Mouse (Mus musculus): ENCODE results near the gene Atxn2. TPM values are rescaled to one million over a fixed set of nuclear protein-coding genes. Genes with fewer than 3 reads are reported as not detected.

The Atxn2 gene
- polyA plus RNA-seq, 1 experiment from 2014 or later: 40.6 TPM

- no peak overlapping the region for H3K4me2 ChIP-seq (replicated peaks; ENCODE audit: low read depth, low read length)
- H3K27me3 ChIP-seq (replicated peaks; ENCODE audit: insufficient read depth, low read length): no peaks in the 10 kb centered on the region
- H3K27ac ChIP-seq (ENCODE audit: low read length): no peak overlapping the region
- H3K4me1 ChIP-seq (ENCODE audit: insufficient read depth, low read depth, low read length): no peaks in the 10 kb centered on the region
- H3K36me3 ChIP-seq (ENCODE audit: insufficient read depth, low read length): peaks cover 29% of the 10 kb centered on the region
- WGBS: 34% methylated on average over 5 of the region's 5 CpGs
- H3K4me3 ChIP-seq (ENCODE audit: low read depth, low read length): no peak overlapping the region
- ATAC-seq: peak; percentile 39
- no peak overlapping the region for H3K9ac ChIP-seq (replicated peaks; ENCODE audit: low read depth)
- no peaks in the 10 kb centered on the region for H3K9me3 ChIP-seq (ENCODE audit: low read length)
- no peak for TF ChIP-seq EP300 (IDR thresholded peaks at IDR 0.05)
- no peak for TF ChIP-seq CTCF (IDR thresholded peaks at IDR 0.05)
- DNase-seq (ENCODE audit: low spot score): peak; percentile 51
Measured at GRCm38 (mm10) chr5:121809667-121810224, 98.6 kb downstream of the Atxn2 start.

- no peak for ATAC-seq
- H3K9me3 ChIP-seq (ENCODE audit: low read length): no peaks in the 10 kb centered on the region
- WGBS: 85% methylated on average over 17 of the region's 17 CpGs
- H3K27me3 ChIP-seq (replicated peaks; ENCODE audit: insufficient read depth, low read length): no peaks in the 10 kb centered on the region
- no peak overlapping the region for H3K27ac ChIP-seq (ENCODE audit: low read length)
- TF ChIP-seq EP300 (IDR thresholded peaks at IDR 0.05): no peak
- TF ChIP-seq CTCF (IDR thresholded peaks at IDR 0.05): no peak
- peaks cover 29% of the 10 kb centered on the region for H3K36me3 ChIP-seq (ENCODE audit: insufficient read depth, low read length)
- no peaks in the 10 kb centered on the region for H3K4me1 ChIP-seq (ENCODE audit: insufficient read depth, low read depth, low read length)
- no peak overlapping the region for H3K9ac ChIP-seq (replicated peaks; ENCODE audit: low read depth)
- DNase-seq (ENCODE audit: low spot score): no peak
- H3K4me3 ChIP-seq (ENCODE audit: low read depth, low read length): no peak overlapping the region
- no peak overlapping the region for H3K4me2 ChIP-seq (replicated peaks; ENCODE audit: low read depth, low read length)
Measured at GRCm38 (mm10) chr5:121810331-121811151, 99.4 kb downstream of the Atxn2 start.

GRCm38 (mm10) chr5:121811485-121811931 lies 100.4 kb downstream of the Atxn2 start:
- Histone ChIP-seq H3K9me3 (ENCODE audit: low read length) (no peaks in the 10 kb centered on the region), H3K9ac (replicated peaks; ENCODE audit: low read depth) (no peak overlapping the region), H3K27me3 (replicated peaks; ENCODE audit: insufficient read depth, low read length) (no peaks in the 10 kb centered on the region), H3K4me1 (ENCODE audit: insufficient read depth, low read depth, low read length) (no peaks in the 10 kb centered on the region), H3K36me3 (ENCODE audit: insufficient read depth, low read length) (peaks cover 25% of the 10 kb centered on the region), H3K27ac (ENCODE audit: low read length) (no peak overlapping the region), H3K4me2 (replicated peaks; ENCODE audit: low read depth, low read length) (no peak overlapping the region), H3K4me3 (ENCODE audit: low read depth, low read length) (no peak overlapping the region)
- DNase-seq (ENCODE audit: low spot score): no peak
- ATAC-seq: no peak
- 62% methylated on average over 5 of the region's 5 CpGs for WGBS
- no peak for TF ChIP-seq CTCF (IDR thresholded peaks at IDR 0.05)
- no peak for TF ChIP-seq EP300 (IDR thresholded peaks at IDR 0.05)

GRCm38 (mm10) chr5:121812526-121813243 lies 101.5 kb downstream of the Atxn2 start:
- 68% methylated on average over 7 of the region's 7 CpGs for WGBS
- ATAC-seq (no peak), DNase-seq (ENCODE audit: low spot score) (no peak)
- Histone ChIP-seq H3K36me3 (ENCODE audit: insufficient read depth, low read length) (peaks cover 37% of the 10 kb centered on the region), H3K9me3 (ENCODE audit: low read length) (no peaks in the 10 kb centered on the region), H3K27me3 (replicated peaks; ENCODE audit: insufficient read depth, low read length) (no peaks in the 10 kb centered on the region), H3K27ac (ENCODE audit: low read length) (no peak overlapping the region), H3K4me2 (replicated peaks; ENCODE audit: low read depth, low read length) (no peak overlapping the region), H3K4me1 (ENCODE audit: insufficient read depth, low read depth, low read length) (no peaks in the 10 kb centered on the region), H3K4me3 (ENCODE audit: low read depth, low read length) (no peak overlapping the region), H3K9ac (replicated peaks; ENCODE audit: low read depth) (no peak overlapping the region)
- no peak for TF ChIP-seq CTCF (IDR thresholded peaks at IDR 0.05)
- TF ChIP-seq EP300 (IDR thresholded peaks at IDR 0.05): no peak

GRCm38 (mm10) chr5:121813744-121814143 lies 102.6 kb downstream of the Atxn2 start:
- no peak overlapping the region for H3K4me2 ChIP-seq (replicated peaks; ENCODE audit: low read depth, low read length)
- ATAC-seq (no peak), DNase-seq (ENCODE audit: low spot score) (no peak)
- no peaks in the 10 kb centered on the region for H3K9me3 ChIP-seq (ENCODE audit: low read length)
- H3K36me3 ChIP-seq (ENCODE audit: insufficient read depth, low read length): peaks cover 48% of the 10 kb centered on the region
- no peak overlapping the region for H3K27ac ChIP-seq (ENCODE audit: low read length)
- no peak overlapping the region for H3K9ac ChIP-seq (replicated peaks; ENCODE audit: low read depth)
- no peak for TF ChIP-seq EP300 (IDR thresholded peaks at IDR 0.05)
- no peak for TF ChIP-seq CTCF (IDR thresholded peaks at IDR 0.05)
- 89% methylated on average over 10 of the region's 10 CpGs for WGBS
- H3K27me3 ChIP-seq (replicated peaks; ENCODE audit: insufficient read depth, low read length): no peaks in the 10 kb centered on the region
- H3K4me1 ChIP-seq (ENCODE audit: insufficient read depth, low read depth, low read length): no peaks in the 10 kb centered on the region
- H3K4me3 ChIP-seq (ENCODE audit: low read depth, low read length): no peak overlapping the region

- Histone ChIP-seq H3K4me2 (replicated peaks; ENCODE audit: low read depth, low read length) (no peak overlapping the region), H3K4me3 (ENCODE audit: low read depth, low read length) (no peak overlapping the region), H3K9me3 (ENCODE audit: low read length) (no peaks in the 10 kb centered on the region), H3K9ac (replicated peaks; ENCODE audit: low read depth) (no peak overlapping the region), H3K27me3 (replicated peaks; ENCODE audit: insufficient read depth, low read length) (no peaks in the 10 kb centered on the region), H3K27ac (ENCODE audit: low read length) (no peak overlapping the region), H3K36me3 (ENCODE audit: insufficient read depth, low read length) (peaks cover 51% of the 10 kb centered on the region), H3K4me1 (ENCODE audit: insufficient read depth, low read depth, low read length) (no peaks in the 10 kb centered on the region)
- peak; percentile 73 for ATAC-seq
- peak; percentile 91 for DNase-seq (ENCODE audit: low spot score)
- TF ChIP-seq EP300 (IDR thresholded peaks at IDR 0.05): no peak
- TF ChIP-seq CTCF (IDR thresholded peaks at IDR 0.05): peak; percentile 89
- 58% methylated on average over 3 of the region's 3 CpGs for WGBS
Measured at GRCm38 (mm10) chr5:121815067-121815466, 103.9 kb downstream of the Atxn2 start.
